Mouse (Mus musculus) bone marrow macrophage, adult 2 months (primary cell): Measurements from ENCODE around the gene Tead1.

Experiments used
- CTCF ChIP-seq: IDR thresholded peaks from 2 replicates; pipeline ENCODE4 v1.5.1; 2012; ENCODE audit warnings: low read depth, mild to moderate bottlenecking, low read length, moderate library complexity
- POLR2A ChIP-seq: IDR thresholded peaks from 2 replicates; pipeline ENCODE4 v1.6.1; 2012; ENCODE audit warnings: mild to moderate bottlenecking, low read depth, low read length, borderline replicate concordance

DNA sequence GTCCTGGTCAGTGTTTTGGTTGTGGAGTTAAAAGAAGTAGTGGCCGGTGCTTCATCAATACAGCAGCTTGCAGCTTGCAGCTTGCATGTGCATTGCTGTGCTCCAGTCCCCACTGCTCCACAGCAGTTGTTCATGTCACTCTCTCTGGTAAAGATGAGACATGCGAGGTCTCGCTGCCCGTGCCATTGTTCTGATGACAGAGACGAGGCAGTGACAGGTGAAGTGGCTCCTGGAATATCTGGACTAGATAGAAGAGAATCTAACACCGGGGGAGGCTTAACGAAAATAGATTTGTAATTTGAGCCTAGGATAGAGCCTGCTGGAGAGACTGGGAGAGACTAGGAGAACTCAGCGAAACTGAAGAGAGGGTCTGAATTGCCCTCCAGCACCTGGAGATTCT, 206.4 kb downstream of the Tead1 start:
- TF ChIP-seq CTCF, result no peak
- no peak for TF ChIP-seq POLR2A
